Mouse (Mus musculus) frontal cortex, adult (tissue): ENCODE measurements around the gene Skor1.
A peak's percentile ranks its signal among the peaks of the same experiment; 100 is the strongest.

ENCODE experiments used
- ATAC-seq: cut with Nextera tagmentation; 2 replicates; pipeline ENCODE4 v1.9.2; 2017; ENCODE audit warnings: mild to moderate bottlenecking, moderate library complexity, mixed read lengths; ENCODE audit not compliant: low TSS enrichment

Gene Skor1

GRCm38 (mm10) chr9:63148410-63149371, at the start of gene Skor1:
TSS of gene Skor1 (minus strand) at chr9:63148961.
- no peak for ATAC-seq

GRCm38 (mm10) chr9:63197252-63197651, 48.5 kb upstream of the Skor1 start:
- peak; percentile 34; the same call in 1 of the 2 replicates for ATAC-seq

GRCm38 (mm10) chr9:63196114-63196682, 47.4 kb upstream of the Skor1 start:
- ATAC-seq = no peak

- ATAC-seq = no peak
Measured at GRCm38 (mm10) chr9:63195523-63195922, 46.8 kb upstream of the Skor1 start.

GRCm38 (mm10) chr9:63194791-63195190, 46.0 kb upstream of the Skor1 start:
- ATAC-seq = no peak

- ATAC-seq = no peak
Measured at GRCm38 (mm10) chr9:63192809-63193208, 44.0 kb upstream of the Skor1 start.

GRCm38 (mm10) chr9:63187310-63187709, 38.5 kb upstream of the Skor1 start:
- ATAC-seq = no peak

- ATAC-seq = no peak
Measured at GRCm38 (mm10) chr9:63185249-63185648, 36.5 kb upstream of the Skor1 start.

GRCm38 (mm10) chr9:63183864-63184263, 35.1 kb upstream of the Skor1 start:
- no peak for ATAC-seq

GRCm38 (mm10) chr9:63182306-63182960, 33.7 kb upstream of the Skor1 start:
- no peak for ATAC-seq

- no peak for ATAC-seq
Measured at GRCm38 (mm10) chr9:63181337-63182178, 32.8 kb upstream of the Skor1 start.

- ATAC-seq = no peak
Measured at GRCm38 (mm10) chr9:63178296-63178695, 29.5 kb upstream of the Skor1 start.

GRCm38 (mm10) chr9:63174001-63174721, 25.4 kb upstream of the Skor1 start:
- no peak for ATAC-seq

- ATAC-seq = no peak
Measured at GRCm38 (mm10) chr9:63171951-63172350, 23.2 kb upstream of the Skor1 start.

- ATAC-seq = no peak
Measured at GRCm38 (mm10) chr9:63169127-63169526, 20.4 kb upstream of the Skor1 start.

GRCm38 (mm10) chr9:63165070-63165469, 16.3 kb upstream of the Skor1 start:
- ATAC-seq = no peak

- ATAC-seq = no peak
Measured at GRCm38 (mm10) chr9:63163756-63164155, 15.0 kb upstream of the Skor1 start.

GRCm38 (mm10) chr9:63151949-63152348, 3.2 kb upstream of the Skor1 start:
- no peak for ATAC-seq

GRCm38 (mm10) chr9:63151072-63151870, 2.5 kb upstream of the Skor1 start:
- ATAC-seq = no peak
